Mouse (Mus musculus) ES-E14 (cell line): ENCODE data around the gene Rpl36.

ENCODE experiments used
- CHD2 ChIP-seq: IDR thresholded peaks from 2 replicates; pipeline ENCODE4 v1.6.1; 2014; ENCODE audit warnings: mild to moderate bottlenecking, low read depth, low read length, inconsistent platforms
- HCFC1 ChIP-seq: IDR thresholded peaks from 2 replicates; pipeline ENCODE4 v1.6.1; 2012; ENCODE audit warnings: low read length, inconsistent platforms, borderline replicate concordance; ENCODE audit not compliant: insufficient read depth
- ZC3H11A ChIP-seq: IDR thresholded peaks from 2 replicates; pipeline ENCODE4 v1.6.1; 2012; ENCODE audit warnings: low read depth, mild to moderate bottlenecking, inconsistent platforms, low read length, borderline replicate concordance
- ZNF384 ChIP-seq: IDR thresholded peaks from 2 replicates; pipeline ENCODE4 v1.6.1; 2012; ENCODE audit warnings: low read depth, low read length, inconsistent platforms

- TF ChIP-seq ZC3H11A (no peak), CHD2 (no peak), HCFC1 (no peak), ZNF384 (no peak)
Observed at GRCm38 (mm10) chr17:56634023-56634422, 20.8 kb downstream of the Rpl36 start.
